Mouse (Mus musculus): ENCODE data around the gene Itgb1bp1. TPM values are rescaled to one million over a fixed set of nuclear protein-coding genes. Genes with fewer than 3 reads are reported as not detected.

The Itgb1bp1 gene
- total and polyA plus RNA-seq, 2 experiments from 2014 or later, result 37.5 to 42.1 TPM

DNA sequence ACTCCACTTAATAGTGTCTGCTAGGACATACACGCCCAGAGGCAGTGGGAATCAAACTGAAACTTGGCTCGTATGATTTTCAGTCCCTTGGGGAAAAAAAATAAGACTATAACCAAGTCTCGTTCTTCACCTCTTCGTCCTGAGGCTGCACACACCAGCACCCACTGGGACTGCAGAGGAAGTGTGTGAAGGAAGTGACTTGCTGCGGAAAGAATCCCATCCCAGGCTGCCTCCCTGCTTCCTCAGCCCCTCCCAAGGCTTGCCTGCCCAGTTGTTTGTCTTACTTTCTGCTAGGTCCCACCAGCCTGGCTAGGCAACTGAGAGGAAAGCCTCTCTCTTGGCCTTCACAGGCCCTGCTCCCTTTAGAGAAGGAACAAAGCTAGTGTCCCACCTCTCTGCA lies 21.8 kb downstream of the Itgb1bp1 start:
- no peak overlapping the region for H3K9ac ChIP-seq (replicated peaks; ENCODE audit: low read depth, low read length)
- H3K9me3 ChIP-seq (replicated peaks; ENCODE audit: control insufficient read depth, low read length), result no peaks in the 10 kb centered on the region
- H3K4me3 ChIP-seq (ENCODE audit: low read depth, low read length), result no peak overlapping the region
- H3K27me3 ChIP-seq (ENCODE audit: control insufficient read depth, insufficient read depth, low read length), result no peaks in the 10 kb centered on the region
- ATAC-seq (ENCODE audit: insufficient read depth, low read depth), result peak; percentile 84
- H3K27ac ChIP-seq (ENCODE audit: low read depth), result peak overlapping the region; percentile 82
- H3K36me3 ChIP-seq (replicated peaks; ENCODE audit: control insufficient read depth, insufficient read depth, low read length), result peaks cover 54% of the 10 kb centered on the region
- H3K4me1 ChIP-seq (ENCODE audit: control insufficient read depth, insufficient read depth), result no peaks in the 10 kb centered on the region
- peak; percentile 83 for DNase-seq (ENCODE audit: low spot score)
- H3K4me2 ChIP-seq (ENCODE audit: low read depth, low read length), result no peak overlapping the region
- no peak for TF ChIP-seq CTCF (IDR thresholded peaks at IDR 0.05; ENCODE audit: low read depth)
- peak; percentile 80; the same call in 1 of the 2 replicates for TF ChIP-seq EP300 (IDR thresholded peaks at IDR 0.05; ENCODE audit: low read depth)
- 42% methylated on average over 5 of the region's 5 CpGs for WGBS

DNA sequence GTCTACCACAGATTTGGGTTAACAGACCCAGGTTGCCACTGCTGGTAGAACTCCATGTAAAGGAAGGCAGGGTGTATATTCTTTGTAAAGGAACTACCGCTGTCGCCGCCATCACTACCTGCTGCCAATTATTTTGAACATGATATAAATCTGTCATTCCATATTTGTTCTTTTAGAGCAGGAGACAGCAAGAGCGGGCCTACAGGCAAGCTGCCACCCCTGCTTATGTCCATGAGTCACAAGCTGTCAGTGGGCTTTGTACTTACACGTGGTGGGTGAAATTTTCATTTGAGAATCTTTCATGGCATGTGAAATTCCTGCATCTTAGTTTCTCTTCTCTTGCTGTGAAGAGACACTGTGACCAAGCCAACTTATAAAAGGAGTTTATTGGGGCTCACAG lies 22.8 kb downstream of the Itgb1bp1 start:
- no peak for TF ChIP-seq EP300 (IDR thresholded peaks at IDR 0.05; ENCODE audit: low read depth)
- TF ChIP-seq CTCF (IDR thresholded peaks at IDR 0.05; ENCODE audit: low read depth), result no peak
- H3K4me2 ChIP-seq (ENCODE audit: low read depth, low read length), result no peak overlapping the region
- DNase-seq (ENCODE audit: low spot score) (no peak), ATAC-seq (ENCODE audit: insufficient read depth, low read depth) (no peak)
- H3K4me3 ChIP-seq (ENCODE audit: low read depth, low read length), result no peak overlapping the region
- no peaks in the 10 kb centered on the region for H3K27me3 ChIP-seq (ENCODE audit: control insufficient read depth, insufficient read depth, low read length)
- H3K36me3 ChIP-seq (replicated peaks; ENCODE audit: control insufficient read depth, insufficient read depth, low read length), result peaks cover 50% of the 10 kb centered on the region
- no peaks in the 10 kb centered on the region for H3K9me3 ChIP-seq (replicated peaks; ENCODE audit: control insufficient read depth, low read length)
- no peak overlapping the region for H3K9ac ChIP-seq (replicated peaks; ENCODE audit: low read depth, low read length)
- 90% methylated on average over 5 of the region's 5 CpGs for WGBS
- H3K27ac ChIP-seq (ENCODE audit: low read depth), result peak overlapping the region; percentile 53
- no peaks in the 10 kb centered on the region for H3K4me1 ChIP-seq (ENCODE audit: control insufficient read depth, insufficient read depth)

DNA sequence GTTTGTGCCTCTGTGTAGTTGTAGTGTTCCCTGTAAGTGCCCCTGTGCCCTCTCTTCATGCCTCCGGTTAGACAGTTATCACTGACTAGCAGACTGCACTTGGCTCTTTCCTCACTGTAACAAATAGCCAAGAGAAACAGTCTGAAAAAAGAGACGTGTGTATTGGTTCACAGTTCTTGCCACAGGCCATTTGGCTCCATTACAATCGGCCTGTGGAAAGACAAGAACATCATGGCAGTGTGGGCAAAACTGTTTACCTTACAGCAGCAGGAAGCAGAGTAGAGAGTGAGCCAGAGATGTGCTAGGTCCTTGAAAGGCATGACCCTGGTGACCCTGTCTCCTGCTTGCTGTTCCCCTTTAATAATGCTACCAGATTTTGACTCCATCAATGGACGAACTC lies 24.6 kb downstream of the Itgb1bp1 start:
- H3K9me3 ChIP-seq (replicated peaks; ENCODE audit: control insufficient read depth, low read length), result no peaks in the 10 kb centered on the region
- H3K4me1 ChIP-seq (ENCODE audit: control insufficient read depth, insufficient read depth), result no peaks in the 10 kb centered on the region
- no peak overlapping the region for H3K27ac ChIP-seq (ENCODE audit: low read depth)
- DNase-seq (ENCODE audit: low spot score) (no peak), ATAC-seq (ENCODE audit: insufficient read depth, low read depth) (no peak)
- 59% methylated on average over 4 of the region's 4 CpGs for WGBS
- H3K9ac ChIP-seq (replicated peaks; ENCODE audit: low read depth, low read length), result no peak overlapping the region
- H3K36me3 ChIP-seq (replicated peaks; ENCODE audit: control insufficient read depth, insufficient read depth, low read length), result peaks cover 52% of the 10 kb centered on the region
- H3K27me3 ChIP-seq (ENCODE audit: control insufficient read depth, insufficient read depth, low read length), result no peaks in the 10 kb centered on the region
- H3K4me3 ChIP-seq (ENCODE audit: low read depth, low read length), result no peak overlapping the region
- H3K4me2 ChIP-seq (ENCODE audit: low read depth, low read length), result no peak overlapping the region
- TF ChIP-seq CTCF (IDR thresholded peaks at IDR 0.05; ENCODE audit: low read depth), result no peak
- TF ChIP-seq EP300 (IDR thresholded peaks at IDR 0.05; ENCODE audit: low read depth), result no peak

DNA sequence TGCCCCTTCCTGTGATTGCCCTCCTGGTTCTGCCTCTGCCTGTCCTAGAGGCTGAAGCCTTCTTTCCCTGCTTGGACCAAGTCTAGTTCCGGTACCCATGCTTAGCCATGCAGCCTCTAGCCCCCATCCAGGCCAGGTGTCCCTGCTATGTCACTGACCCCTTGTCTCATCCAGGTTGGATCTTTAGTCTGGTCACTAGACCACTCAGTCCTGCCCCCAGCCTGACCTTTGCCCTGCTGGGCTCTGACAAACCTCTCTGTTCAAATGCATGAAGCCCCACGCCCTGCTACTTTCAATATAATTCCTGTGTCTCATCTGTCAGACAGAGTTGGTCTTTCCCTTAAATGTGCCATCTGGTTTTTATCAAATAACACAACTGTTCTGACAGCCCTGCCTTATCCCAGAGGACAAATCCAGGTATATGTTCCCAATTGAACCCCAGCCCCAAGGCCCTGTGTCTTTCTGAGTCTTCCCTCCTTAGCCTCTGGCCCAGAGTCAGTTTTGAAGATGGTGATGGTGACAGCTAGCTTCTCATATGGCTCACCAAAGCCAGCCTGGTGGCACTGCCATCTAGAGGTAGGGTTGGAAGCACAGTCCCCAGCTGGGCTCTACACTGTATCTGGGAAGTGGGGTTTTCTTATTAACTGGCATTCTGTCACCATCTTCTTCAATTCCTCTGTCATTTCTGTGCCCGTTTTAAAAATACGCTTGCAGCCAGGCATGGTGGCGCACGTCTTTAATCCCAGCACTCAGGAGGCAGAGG lies 25.4 kb downstream of the Itgb1bp1 start:
- no peak overlapping the region for H3K27ac ChIP-seq (ENCODE audit: low read depth)
- H3K4me2 ChIP-seq (ENCODE audit: low read depth, low read length), result no peak overlapping the region
- peaks cover 55% of the 10 kb centered on the region for H3K36me3 ChIP-seq (replicated peaks; ENCODE audit: control insufficient read depth, insufficient read depth, low read length)
- TF ChIP-seq EP300 (IDR thresholded peaks at IDR 0.05; ENCODE audit: low read depth), result no peak
- peak; percentile 48 for TF ChIP-seq CTCF (IDR thresholded peaks at IDR 0.05; ENCODE audit: low read depth)
- DNase-seq (ENCODE audit: low spot score) (no peak), ATAC-seq (ENCODE audit: insufficient read depth, low read depth) (no peak)
- no peak overlapping the region for H3K9ac ChIP-seq (replicated peaks; ENCODE audit: low read depth, low read length)
- 86% methylated on average over 6 of the region's 6 CpGs for WGBS
- H3K4me3 ChIP-seq (ENCODE audit: low read depth, low read length), result no peak overlapping the region
- H3K27me3 ChIP-seq (ENCODE audit: control insufficient read depth, insufficient read depth, low read length), result no peaks in the 10 kb centered on the region
- no peaks in the 10 kb centered on the region for H3K9me3 ChIP-seq (replicated peaks; ENCODE audit: control insufficient read depth, low read length)
- no peaks in the 10 kb centered on the region for H3K4me1 ChIP-seq (ENCODE audit: control insufficient read depth, insufficient read depth)

DNA sequence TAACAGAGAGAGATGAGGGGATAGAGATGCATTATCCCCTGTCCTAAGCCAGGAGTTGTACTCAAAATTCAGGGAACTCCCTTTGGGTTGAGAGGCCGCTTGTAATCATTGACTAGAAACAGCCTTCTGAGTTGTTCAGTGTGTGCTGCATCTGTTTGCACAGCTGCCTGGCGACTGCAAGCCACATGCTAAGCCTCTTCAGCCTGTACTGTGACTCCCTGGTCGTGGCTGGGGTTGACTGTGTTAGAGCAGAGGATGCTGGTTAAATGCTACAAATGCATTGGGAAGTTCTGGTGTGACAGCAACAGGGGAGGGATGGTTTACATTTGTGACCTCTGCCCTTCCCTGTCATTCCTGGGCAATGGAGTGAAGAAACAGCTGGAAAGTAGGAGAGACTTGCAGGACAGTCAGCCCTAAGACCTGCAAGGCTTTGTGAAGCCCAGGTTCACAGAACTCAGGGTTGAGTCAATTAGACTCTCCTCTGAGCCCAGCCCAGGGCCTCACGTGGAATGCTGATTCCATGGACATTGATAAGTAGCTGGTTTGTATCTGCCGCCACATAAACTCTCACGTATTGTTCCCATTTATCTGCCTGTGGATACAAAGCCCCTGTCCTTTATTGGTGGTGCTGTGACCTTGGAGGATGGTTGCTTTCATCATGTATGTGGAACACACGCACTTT lies 38.2 kb downstream of the Itgb1bp1 start:
- no peaks in the 10 kb centered on the region for H3K27me3 ChIP-seq (ENCODE audit: control insufficient read depth, insufficient read depth, low read length)
- no peak for ATAC-seq (ENCODE audit: insufficient read depth, low read depth)
- 61% methylated on average over 7 of the region's 7 CpGs for WGBS
- no peaks in the 10 kb centered on the region for H3K9me3 ChIP-seq (replicated peaks; ENCODE audit: control insufficient read depth, low read length)
- TF ChIP-seq EP300 (IDR thresholded peaks at IDR 0.05; ENCODE audit: low read depth) (no peak), CTCF (IDR thresholded peaks at IDR 0.05; ENCODE audit: low read depth) (no peak)
- no peak overlapping the region for H3K9ac ChIP-seq (replicated peaks; ENCODE audit: low read depth, low read length)
- H3K4me3 ChIP-seq (ENCODE audit: low read depth, low read length), result no peak overlapping the region
- no peak overlapping the region for H3K4me2 ChIP-seq (ENCODE audit: low read depth, low read length)
- H3K36me3 ChIP-seq (replicated peaks; ENCODE audit: control insufficient read depth, insufficient read depth, low read length), result peaks cover 51% of the 10 kb centered on the region
- no peak overlapping the region for H3K27ac ChIP-seq (ENCODE audit: low read depth)
- H3K4me1 ChIP-seq (ENCODE audit: control insufficient read depth, insufficient read depth), result no peaks in the 10 kb centered on the region
- no peak for DNase-seq (ENCODE audit: low spot score)

Data from heart, postnatal 0 days (tissue).